Mouse (Mus musculus) testis, adult 2 months (tissue): ENCODE measurements around the gene Dsn1.

Source experiments
- CTCF ChIP-seq: fragments of 200-500 bp; IDR thresholded peaks from 2 replicates; pipeline ENCODE4 v1.5.1; 2012; ENCODE audit warnings: low read depth, mild to moderate bottlenecking, inconsistent platforms, low read length, moderate library complexity; ENCODE audit not compliant: control insufficient read depth, insufficient read depth, insufficient replicate concordance
- POLR2A ChIP-seq: fragments of 200-500 bp; IDR thresholded peaks from 2 replicates; pipeline ENCODE4 v1.6.1; 2012; ENCODE audit warnings: low read depth, mild to moderate bottlenecking, inconsistent platforms, low read length, moderate library complexity; ENCODE audit not compliant: control insufficient read depth

DNA sequence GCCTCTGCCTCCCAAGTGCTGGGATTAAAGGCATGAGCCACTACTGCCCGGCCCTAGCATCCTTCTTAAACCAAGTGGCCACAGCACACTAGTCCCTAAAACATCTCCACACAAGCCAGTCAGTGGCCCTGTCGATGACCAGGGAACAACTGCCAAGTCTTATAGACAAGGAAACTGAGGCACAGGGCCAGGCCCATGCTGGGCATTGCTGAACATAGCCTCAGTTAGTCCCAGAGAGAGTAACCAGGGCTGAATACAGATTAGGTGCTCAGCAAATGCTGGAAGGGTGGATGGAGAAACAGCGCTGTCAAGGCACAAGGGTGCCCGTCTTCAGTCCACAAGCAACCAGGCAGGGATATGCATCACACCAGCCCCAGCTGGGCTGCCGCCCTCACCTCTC, 46.2 kb upstream of the Dsn1 start:
- TF ChIP-seq CTCF (no peak), POLR2A (no peak)
